Mouse (Mus musculus) embryonic fibroblast, embryonic 13.5 days (primary cell): ENCODE data around the gene Il11ra1.

Experiments used
- CTCF ChIP-seq: IDR thresholded peaks from 2 replicates; pipeline ENCODE4 v1.5.1; 2011; ENCODE audit warnings: mild to moderate bottlenecking, control low read depth, low read length, moderate library complexity, borderline replicate concordance; ENCODE audit not compliant: insufficient read depth
- POLR2A ChIP-seq: IDR thresholded peaks from 2 replicates; pipeline ENCODE4 v1.6.1; 2011; ENCODE audit warnings: low read depth, mild to moderate bottlenecking, control low read depth, low read length, moderate library complexity

GRCm38 (mm10) chr4:41714276-41714675, 14.5 kb downstream of the Il11ra1 start:
- TF ChIP-seq CTCF (peak; percentile 83), POLR2A (no peak)
